Mouse (Mus musculus): ENCODE measurements around the gene Gm28230. TPM values are rescaled to one million over a fixed set of nuclear protein-coding genes. Genes with fewer than 3 reads are reported as not detected.
A peak's percentile ranks its signal among the peaks of the same experiment; 100 is the strongest.

Gm28230 gene
- polyA plus RNA-seq, 2 experiments from 2014 or later = not detected

DNA sequence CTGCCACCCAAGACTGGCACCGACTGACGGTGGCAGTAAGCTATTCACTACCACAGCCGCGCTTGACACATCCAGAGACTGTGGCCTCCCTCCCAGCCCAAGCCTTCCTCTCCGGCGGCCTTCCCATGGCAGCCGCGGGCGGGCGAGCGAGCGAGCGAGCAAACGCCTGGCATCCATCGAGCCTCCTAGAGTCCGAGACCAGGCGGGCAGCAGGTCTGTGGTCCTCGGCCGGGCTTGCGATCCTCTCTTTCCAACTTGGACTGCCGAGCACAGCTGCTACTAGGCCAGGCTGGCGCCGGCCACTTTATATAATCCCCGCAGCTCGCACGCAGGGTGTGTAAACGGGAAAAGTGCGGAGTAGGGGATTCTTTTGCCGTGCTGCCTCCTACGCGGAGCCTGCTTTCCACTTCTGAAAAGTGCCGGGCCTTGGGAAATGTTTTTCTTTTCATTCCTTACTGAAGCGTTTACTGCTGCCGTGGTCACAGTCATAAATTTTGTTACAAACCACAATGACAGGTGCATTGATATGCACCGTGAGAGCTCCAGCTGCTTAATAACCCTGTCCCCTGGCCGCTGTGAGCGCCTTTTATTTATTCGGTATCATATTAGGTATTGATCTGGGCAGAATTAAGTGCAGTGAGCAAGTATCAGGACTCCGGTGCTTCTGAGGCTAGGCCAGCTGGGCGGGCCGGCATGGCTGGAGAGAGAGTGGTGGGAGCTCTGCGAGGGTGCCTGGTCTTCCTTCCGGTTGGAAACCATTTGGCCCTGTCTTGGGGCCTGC is 14.0 kb downstream of the Gm28230 start:
- ATAC-seq = no peak

DNA sequence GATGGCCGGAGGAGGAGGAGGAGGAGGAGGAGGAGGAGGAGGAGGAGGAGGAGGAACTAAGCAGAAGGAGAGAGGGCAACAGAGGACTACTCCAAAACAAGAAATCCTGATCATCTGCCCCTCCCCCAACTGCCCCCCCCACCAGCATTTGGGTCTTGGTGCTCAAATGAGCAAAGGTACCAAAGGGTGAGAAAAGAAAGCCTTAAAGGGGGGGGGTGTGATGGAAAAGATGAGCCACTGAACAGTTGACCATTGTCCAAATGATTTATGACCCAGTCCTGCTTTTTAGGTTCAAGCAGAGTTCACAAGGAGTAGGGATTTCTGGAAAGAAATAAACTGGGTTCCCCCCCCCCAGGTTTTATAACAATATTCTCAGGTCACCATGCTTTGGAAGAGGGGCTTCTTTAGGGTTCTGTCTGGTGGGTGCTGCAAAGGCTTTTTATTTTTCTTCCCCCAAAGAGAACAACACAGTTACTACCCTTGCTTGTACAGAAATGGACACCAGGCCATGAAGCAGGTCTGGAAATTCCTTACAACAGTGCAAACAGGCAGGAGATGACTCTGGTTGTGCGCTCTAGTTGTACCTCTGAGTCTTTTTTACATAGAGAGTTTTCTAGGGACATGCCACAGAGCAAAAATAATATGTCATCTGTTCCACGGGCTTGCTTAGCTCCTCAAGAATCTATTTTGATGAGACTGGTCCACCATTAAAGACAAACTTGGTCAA is 14.9 kb downstream of the Gm28230 start:
- ATAC-seq = no peak

DNA sequence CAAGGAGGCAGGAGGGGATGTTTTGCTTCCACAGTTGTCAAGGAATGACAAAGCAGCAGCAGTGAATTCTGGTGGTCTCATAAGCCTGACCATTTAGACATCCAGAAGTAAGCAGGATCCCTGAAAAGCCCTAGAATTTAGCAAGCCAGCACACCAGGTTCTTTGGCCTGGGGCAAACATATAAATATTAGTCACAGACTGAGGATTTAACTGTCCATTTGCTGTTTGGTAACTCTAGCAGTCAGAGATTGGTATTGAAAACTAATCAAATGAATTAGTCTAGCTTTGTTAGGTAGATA is 15.4 kb downstream of the Gm28230 start:
- ATAC-seq = no peak

DNA sequence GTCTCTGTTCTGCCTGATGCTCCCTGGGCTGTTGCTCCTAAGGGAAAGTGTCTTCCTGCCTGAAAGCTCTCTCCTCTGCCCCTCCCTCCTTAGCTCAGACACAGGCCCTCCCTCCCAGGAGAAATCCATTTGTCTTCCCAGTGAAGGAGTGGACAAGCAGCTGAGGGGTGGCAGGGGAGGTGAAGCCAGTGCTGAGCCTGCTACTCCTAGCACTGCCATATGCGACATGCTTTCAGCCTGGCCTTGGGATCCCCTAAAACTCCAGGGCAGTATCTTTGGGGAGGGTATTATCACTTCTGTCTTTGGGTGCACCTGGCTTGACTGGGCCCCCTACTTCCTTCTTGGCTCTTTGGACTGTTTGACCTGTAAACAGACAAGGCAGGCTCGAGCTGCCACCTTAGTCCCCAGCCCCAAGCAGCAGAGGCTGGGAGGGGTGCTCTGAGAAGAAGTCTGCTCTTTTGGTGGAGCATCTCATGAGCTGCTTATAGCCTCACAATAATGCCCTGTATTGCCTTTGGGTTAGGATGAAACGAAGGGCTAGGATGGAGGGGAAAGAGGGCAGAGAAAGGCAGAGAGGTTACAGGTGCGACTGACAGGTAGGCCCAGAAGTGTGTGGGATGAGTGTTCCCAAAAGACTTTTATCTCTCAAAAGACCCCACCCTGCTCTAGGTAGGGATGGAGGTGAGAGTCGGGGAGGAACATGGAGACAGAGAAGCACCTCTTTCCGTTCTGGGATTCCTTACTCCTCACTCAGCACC is 19.2 kb downstream of the Gm28230 start:
- ATAC-seq = no peak

DNA sequence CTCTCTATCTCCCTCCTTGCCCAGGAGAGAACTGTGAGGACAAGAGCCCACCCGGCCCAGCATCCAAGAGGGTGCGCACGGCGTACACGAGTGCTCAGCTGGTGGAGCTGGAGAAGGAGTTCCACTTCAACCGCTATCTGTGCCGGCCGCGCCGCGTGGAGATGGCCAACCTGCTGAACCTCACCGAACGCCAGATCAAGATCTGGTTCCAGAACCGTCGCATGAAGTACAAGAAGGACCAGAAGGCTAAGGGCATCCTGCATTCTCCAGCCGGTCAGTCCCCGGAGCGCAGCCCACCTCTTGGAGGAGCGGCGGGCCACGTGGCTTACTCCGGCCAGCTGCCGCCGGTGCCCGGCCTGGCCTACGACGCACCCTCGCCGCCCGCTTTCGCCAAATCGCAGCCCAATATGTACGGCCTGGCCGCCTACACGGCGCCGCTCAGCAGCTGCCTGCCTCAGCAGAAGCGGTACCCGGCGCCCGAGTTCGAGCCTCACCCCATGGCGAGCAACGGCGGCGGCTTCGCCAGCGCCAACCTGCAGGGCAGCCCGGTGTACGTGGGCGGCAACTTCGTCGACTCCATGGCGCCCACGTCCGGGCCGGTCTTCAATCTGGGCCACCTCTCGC is 19.9 kb downstream of the Gm28230 start:
- no peak for ATAC-seq

DNA sequence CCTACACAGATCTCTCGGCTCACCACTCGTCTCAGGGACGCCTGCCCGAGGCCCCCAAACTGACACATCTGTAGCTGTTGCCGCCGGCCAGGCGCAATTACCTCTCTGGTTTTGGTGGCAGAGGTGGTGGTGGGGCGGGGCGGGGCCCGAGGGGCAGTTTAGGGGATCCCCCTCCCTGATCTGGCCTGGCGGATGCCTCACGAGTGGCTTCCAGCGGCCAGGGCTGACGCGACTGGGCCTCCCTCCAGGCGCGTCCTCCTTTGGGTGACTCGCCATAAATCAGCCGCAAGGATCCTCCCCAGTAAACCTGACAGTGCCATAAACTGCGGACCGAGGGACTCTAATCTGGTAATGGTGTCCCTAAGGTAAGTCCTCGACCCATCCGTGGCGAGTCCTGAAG is 20.5 kb downstream of the Gm28230 start:
- ATAC-seq = no peak

DNA sequence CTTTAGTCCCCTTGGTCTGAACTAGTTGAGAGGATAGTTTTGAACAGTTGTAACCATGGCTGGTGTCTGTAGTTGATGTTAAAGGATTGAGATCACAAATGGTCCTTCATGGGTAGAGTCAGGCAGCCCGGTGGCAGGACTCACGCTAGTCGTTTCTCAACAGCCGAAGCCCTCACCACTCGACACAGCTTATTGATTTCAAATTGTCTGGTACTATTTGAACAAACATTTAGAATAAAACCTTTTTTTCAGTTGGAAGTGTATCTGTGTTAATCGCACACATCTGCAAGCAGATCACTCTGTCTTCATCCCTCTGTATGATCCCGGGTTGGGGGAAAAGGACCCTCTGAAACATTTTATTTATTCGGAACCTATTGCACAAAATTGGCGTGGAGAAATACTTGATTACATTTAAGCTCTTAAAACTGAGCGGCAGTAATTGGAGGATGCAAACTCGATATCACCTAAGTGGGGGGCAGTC is 21.2 kb downstream of the Gm28230 start:
- ATAC-seq = no peak

DNA sequence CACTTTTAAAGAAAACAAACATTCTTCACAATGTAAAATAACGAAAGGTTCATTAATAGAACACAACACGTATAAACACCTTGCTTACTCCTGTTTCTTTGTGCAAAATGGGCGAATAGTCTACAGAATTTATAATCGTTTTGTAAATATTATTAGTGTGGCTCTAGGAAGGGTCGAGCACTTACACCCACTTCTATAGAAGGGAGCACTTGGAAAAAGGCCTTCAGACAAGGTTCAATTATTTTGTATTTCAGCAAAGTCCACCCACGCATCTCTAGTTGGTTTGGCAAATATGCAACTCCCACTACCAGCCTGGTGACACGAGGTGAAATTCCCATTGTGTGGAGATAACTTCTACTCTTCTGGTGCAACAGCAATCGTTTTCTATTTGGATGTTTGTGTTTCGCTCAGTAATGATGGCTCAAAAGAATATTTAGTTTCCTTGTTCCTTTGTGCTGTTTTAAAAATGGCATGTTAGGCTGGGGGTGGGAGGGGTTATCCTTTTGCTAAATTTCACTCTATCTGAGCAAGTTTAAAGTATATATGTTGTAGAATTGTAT is 22.0 kb downstream of the Gm28230 start:
- ATAC-seq = no peak

DNA sequence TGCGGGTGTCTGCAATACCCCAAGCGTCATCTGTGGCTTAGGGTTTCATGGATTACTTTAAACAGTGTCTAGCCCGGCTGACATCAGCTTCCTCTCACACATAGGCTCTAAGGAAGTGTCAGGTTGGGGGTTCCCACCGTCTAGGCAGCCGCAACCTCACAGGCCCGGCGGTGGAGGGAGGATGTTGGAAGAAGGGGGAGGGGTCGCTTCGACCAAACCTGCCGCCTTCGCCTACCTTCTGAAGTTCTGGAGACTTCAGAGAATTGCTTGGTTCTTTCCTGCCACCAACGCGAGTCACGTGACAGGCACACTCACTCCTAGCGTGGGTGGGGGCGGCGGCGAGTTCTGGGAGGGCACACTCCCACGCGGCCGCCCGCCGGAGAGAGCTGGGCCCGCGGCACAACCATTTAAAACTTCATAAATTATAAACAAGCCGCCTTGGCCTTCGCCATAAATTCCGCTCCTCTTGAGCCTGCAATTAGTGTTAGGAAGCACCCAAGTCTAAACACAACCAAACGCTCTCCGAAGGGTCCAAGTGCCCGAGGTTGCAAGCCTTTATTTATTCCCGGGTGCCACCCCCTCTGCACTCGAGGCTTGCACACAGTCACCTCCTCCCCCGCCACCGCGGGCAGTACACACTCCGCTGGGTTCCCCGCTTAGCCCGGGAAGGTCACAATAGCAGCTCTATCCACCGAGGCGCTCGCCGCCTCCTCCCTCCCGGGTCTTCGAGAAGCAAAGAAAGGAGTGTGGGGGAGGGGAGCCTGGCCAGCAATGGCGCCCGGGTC is 23.0 kb downstream of the Gm28230 start:
- peak; percentile 68 for ATAC-seq

DNA sequence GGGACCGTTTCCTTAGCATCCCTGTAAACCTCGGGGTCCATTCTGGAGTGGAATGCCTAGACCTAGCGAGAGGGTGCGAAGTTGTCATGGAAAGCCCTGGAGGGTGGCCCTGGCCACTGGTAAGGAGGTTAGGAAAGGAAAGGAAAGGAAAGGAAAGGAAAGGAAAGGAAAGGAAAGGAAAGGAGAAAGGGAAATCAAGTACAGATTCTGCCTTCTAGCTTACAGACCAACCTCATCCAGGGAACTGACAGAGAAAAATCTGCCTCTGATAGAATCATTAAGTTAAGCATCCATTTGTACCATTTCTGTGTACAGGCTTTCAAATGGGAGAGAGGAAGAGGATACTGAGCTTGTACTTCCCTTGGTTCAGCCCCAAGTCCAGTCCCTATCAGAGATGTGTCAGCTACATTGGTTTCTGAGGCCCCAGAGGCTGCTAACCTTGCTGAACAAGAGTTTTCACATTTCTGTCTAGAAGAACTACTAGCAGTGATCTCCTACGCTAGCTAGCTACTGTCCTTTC is 24.3 kb downstream of the Gm28230 start:
- no peak for ATAC-seq

DNA sequence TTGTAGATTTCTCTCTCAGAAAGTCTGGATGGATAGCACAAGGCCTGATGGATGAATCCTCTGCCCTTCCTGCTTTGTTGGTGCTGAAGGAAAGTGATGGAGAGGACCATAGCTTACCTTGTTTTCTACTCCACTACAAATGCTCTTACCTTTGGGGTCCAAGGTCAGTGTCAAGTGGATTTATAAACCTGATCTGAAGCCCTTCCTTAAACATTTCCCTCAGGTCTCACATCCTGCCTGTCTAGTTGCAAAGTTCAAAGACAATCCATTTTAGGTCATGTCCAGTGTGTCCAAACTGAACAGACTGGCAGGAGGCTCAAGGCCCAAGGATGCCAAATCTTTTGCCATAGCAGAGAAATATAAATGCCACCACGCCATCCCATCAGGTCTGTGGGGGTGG is 25.3 kb downstream of the Gm28230 start:
- no peak for ATAC-seq

DNA sequence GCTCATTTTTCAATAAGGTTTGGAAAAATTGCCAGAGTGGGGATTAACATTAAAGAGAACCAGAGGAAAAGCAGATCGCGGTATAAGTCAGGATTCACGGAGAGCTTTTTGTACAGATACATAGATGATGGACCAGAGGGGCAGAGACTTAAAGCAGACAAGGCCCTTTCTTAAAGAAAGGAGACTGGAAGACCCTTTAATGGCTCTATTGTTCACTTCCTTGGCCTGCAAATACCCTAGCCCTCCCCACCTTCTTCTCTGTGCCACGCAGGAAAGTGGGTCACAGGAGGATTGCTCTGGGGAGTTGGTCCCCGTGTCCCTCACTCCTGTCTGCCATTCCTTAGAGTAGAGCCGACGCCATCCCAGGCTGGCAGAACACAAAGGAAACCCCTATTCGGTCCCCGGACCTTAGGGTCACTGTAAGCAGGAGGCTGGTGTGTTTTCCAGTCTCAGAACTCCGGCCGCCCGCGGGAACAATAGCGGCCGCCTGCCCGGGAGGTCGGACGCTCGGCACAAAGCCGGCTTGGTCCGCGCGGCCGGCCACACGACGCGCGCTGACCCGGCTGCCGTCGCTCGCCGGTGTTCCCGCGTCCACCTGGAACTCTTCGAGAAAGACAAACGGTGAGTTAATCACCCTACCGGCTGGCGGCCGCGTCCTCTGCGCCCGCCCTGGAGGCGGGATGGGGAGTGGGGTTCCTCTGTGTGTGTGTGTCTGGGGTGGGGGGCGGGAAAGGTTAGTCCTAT is 26.1 kb downstream of the Gm28230 start:
- ATAC-seq = no peak

DNA sequence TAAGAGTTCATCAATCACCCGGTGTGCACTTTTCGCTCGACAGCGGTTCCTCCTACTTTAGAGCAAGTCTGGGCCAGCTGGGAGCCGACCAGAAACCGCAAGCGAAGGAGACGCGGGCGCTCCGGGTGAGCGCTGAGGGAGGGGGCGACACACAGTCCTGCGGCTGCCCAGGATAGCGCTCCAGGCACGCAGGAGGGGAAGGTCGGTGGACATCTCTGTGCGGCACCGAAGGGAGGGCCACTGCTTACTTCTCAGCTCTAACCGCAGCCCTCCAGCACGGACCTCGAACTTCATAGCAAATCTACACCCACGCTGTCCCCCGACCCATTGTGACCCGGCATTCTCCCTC is 26.6 kb downstream of the Gm28230 start:
- no peak for ATAC-seq

DNA sequence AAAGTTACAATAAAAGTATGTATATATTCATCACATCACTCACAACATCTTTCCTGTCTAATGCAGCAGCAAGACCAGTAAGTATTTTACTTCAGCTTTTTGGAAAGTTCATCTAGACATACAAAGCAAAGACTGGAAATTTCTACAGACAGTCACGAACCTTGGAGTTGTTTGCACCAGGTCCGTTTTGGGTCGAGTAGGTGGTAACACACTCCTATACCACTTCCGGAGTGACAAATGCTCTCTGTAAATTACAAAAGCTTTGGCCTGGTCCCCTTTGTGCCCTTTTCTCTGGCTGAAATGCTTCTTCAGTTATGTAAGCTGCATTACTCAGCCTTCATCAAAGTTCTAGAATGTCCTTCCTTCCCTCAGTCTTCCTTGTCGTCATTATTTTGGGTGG is 27.2 kb downstream of the Gm28230 start:
- no peak for ATAC-seq

DNA sequence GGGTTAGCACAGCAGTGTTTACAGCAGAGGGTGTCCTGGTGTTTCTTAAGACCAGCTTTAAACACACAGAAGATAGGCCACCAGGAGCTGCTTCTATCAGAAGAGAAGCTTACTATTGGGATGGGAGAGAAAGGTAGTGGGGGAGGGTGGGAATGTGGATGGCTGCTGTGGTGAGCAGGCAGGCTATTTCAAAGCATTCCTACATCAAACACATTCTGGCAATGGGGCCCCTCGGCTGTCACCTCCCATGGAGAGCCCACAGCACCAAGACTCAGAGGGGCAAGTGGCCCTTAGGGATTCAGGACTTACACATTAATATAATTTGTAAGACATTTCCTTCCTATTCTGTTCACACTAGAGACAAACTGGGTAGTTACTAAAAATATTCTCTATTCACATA is 33.6 kb downstream of the Gm28230 start:
- no peak for ATAC-seq

DNA sequence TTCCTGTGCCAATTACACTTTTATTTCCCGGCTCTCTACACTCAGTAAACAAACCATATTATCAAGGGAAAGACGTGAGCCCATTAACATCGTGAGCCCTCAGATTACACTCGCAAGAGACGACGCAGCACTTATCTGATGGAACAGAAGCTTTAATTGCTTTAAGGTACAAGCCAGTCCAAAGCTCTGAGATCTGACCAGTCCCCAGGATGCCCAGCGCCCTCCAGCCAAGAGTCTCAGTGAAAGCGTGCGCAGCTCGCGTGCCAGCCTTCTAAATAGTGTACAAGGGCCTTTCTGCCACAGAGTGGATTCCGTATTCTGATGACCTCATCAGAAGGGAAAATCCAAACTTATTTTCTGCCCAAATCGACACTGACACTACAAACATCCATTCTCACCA is 35.4 kb downstream of the Gm28230 start:
- ATAC-seq = no peak

DNA sequence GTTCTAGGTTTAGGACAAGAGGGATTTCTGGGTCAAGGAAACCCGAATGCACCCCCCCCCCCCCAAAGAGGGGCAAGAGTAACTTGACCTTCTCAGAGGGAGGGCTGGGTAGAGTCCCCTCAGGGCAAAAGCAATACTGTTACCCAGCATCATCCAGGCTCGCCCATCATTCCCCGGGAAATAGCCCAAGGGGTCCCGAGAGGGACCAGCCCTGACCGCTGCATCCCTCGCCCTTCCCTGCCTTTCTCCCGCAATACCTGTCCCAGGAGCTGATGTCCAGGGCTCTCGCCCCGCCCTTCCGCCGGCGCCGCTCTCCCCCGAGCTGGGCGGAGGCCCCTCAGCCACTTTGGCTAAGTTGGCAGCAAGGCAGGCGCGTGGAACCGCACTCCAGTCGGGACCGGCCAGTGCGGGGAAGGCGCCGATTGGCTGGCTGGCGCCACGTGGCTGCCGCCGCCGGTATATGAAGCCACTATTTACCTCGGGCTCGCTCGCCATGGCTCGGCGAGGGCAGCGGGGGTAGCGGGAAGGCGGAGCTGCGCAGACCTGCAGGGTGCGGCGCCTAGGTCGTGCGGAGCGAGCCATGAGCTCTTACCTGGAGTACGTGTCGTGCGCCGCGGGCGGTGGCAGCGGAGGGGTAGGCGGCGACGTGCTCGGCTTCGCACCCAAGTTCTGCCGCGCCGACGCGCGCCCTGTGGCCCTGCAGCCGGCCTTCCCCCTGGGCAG is 36.2 kb downstream of the Gm28230 start, which contains the start of gene Hoxd1:
Hoxd1 (plus strand) TSS at position 459 of the 723 bp plus-strand sequence.
- no peak for ATAC-seq

DNA sequence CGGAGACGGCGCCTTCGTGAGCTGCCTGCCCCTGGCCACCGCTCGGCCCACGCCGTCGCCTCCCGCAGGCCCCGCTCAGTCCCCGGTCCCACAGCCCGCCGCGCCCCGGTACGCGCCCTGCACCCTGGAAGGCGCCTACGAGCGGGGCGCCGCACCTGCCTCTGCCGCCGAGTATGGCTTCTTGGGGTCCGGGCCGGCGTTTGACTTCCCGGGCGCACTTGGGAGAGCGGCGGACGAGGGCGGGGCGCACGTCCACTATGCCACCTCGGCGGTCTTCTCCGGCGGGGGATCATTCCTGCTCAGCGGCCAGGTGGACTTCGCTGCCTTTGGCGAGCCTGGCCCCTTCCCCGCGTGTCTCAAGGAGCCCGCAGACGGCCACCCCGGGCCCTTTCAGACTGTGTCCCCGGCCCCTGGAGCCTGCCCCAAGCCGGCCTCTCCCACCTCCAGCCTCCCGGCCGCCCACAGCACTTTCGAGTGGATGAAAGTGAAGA is 36.8 kb downstream of the Gm28230 start:
- no peak for ATAC-seq

DNA sequence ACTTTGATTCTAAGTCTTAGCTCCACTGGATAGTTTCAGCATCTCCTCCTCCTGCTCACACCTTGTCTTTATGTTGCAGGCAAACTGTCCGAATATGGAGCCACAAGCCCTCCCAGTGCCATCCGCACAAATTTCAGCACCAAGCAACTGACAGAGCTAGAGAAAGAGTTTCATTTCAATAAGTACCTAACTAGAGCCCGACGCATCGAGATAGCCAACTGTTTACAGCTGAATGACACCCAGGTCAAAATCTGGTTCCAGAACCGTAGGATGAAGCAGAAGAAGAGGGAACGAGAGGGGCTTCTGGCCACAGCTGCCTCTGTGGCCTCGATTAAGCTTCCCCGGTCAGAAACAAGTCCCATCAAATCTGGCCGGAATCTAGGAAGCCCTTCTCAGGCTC is 37.4 kb downstream of the Gm28230 start:
- ATAC-seq = no peak

DNA sequence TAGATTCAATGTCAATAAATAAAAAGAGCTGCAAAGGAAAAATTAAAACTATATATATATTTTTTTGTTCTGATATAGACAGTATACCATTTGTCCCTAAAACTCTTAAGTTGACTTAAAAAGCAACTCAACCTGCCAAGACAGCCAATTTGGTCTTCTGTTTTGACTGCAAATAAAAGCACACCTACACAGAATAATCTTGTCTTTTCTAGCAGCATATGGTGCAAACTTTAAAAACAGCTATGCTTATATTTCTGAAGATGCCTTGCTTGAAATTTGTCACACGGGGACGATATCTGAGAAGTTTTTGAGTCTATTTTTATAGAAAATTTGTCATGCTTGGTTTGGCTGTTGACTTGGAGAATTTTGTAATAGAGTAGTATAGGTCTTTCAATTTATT is 47.8 kb downstream of the Gm28230 start:
- no peak for ATAC-seq

Measured in activated CD4-positive, CD25-positive, alpha-beta regulatory T cell, adult 4 months (primary cell).